Mouse (Mus musculus) telencephalon, adult 2 months (tissue): ENCODE measurements around the gene Neurl1a.
A peak's percentile ranks its signal among the peaks of the same experiment; 100 is the strongest.
"Not testable (repeated sequence)": the region's sequence is repeated elsewhere in the genome, so short reads cannot be mapped to it uniquely, and the experiment has no call there.

ENCODE experiments used
- DNase-seq: peaks from one replicate; pipeline ENCODE4 v3.0.0-alpha.2; 2011; ENCODE audit warnings: low read depth, low spot score

Neurl1a gene

GRCm38 (mm10) chr19:47178431-47179271 is at the start of gene Neurl1a:
Neurl1a (plus strand) TSS chr19:47178820.
- DNase-seq: no peak

GRCm38 (mm10) chr19:47128835-47129234 is 49.8 kb upstream of the Neurl1a start:
- no peak for DNase-seq

- DNase-seq: no peak
These were observed 48.0 kb upstream of the Neurl1a start for GRCm38 (mm10) chr19:47130551-47131125.

DNA sequence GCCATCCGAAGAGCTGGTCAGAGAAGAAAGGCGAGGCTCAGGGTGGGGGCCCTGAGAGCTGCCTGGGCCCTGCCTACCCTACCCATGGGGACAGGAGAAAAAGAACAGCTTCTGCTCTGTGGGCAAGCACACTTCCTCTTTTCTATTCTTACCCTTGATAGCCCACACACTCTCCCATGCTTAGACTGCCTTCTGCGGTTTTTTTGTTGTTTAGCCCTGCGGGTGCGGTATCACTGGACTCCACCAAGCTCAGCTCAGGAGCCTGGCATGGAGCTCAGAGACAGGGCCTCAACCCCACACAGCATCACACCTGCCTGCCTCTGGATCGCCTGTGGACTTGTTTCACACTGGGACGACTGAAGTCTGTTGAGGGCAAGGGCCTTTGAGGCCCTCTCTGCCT is 45.5 kb upstream of the Neurl1a start:
- no peak for DNase-seq

DNA sequence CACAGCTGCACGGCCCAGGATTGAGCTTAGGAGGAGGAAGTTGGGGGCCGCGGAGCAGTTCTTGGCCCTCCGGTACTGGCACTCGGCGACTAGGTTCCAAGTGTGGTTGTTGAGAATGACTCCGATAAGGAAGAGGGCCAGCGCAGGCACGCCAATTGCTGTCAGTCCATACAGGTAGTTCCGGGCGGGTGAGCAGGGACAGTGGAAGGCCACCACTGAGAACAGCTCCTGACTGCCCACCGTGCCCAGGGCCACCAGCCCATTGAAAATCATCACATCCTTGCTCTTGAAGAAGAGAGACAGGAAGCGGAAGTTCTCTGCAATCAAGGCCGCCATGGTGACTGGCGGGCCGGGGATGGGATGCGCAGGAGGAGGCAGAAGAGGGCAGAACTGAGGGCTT is 43.1 kb upstream of the Neurl1a start:
- DNase-seq: no peak

DNA sequence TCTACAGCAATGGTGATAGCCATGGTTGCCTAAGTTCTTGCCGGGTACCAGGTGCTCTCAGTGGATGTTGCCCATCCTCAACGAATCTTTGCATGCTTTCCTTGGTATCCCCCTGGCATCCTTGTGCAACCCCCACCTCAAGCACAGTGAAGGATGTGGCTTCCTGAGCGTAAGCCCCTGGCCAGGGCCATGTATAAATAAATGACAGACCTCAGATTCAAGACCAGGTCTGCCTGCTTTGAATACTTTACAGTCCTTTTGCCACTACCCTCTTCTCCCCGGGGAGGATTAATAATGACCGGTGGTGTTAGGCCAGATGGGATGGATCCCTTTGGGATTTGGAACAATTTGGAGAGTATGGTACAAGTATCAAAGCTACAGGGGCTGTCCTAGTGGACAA is 42.5 kb upstream of the Neurl1a start:
- DNase-seq: no peak

DNA sequence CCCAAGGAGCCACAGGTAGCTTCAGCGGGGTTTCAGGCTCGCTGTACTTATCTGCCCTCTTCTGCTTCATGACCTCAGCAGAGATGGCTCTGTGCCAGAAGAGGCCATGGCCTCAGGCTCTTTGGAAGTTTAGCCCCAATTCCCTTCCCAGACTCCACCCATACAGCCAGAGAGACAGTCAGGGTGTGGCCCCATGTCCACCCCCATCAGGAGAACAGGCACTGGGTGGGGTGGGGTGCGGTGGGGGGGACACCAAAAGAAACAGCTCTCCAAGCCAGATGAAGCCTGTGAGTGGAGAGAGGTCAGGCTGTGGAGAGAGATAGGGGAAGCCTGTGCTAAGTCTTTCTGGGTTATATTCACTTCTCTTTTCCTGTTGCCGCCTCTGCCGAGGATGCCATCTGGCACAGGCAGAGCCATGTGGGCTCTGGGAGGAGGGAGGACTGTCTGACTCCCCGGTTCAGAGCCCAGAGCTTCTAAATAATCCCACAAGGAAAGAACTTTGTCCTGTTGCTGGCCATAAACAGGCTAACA is 41.5 kb upstream of the Neurl1a start:
- peak; percentile 79 for DNase-seq

GRCm38 (mm10) chr19:47137771-47138421 is 40.7 kb upstream of the Neurl1a start, which contains the start of gene Calhm2:
Calhm2 (minus strand) TSS chr19:47138294.
- peak; percentile 78 for DNase-seq

DNA sequence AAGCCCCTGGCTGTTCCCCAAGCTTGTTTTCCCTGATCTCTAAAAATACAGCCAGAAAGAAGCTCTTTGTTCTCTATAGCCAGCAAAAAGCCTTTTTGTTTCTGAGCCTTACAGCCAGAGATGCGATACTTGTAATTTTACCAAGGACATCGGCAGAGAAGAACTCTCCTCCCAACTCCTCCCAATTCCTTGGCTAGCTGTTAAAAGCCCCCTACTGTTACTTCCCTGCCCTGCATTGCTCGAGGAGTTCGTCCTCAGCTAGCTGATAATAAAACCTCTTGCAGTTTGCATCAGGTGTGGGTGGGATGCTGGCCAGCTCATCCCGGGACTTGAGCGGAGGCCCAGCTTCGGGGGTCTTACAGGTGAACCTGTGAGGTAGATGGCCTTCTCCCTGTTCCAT is 39.0 kb upstream of the Neurl1a start:
- DNase-seq: not testable (repeated sequence)

DNA sequence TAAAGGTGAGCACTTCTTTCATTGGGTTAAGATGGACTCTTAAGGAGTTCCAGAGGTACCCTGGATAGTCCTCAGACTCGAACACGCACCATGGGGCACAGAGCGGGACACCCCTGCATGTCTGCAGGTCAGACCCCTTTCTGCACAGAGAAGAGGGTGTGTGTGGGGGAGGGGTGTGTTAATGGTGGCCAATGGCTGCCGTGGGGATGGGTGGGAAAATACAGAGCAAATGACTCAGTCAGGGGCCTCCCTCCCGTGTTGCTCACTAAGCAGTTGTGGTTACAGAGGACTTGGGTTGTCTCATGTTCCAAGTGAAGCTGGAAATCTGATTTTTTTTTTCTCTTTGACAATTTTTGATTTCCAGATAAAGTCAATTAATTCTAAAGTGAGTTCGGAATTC is 36.2 kb upstream of the Neurl1a start:
- DNase-seq: no peak

- no peak for DNase-seq
These were observed 34.5 kb upstream of the Neurl1a start, which contains the start of gene Calhm1 for GRCm38 (mm10) chr19:47144154-47144553. Calhm1 (minus strand) TSS chr19:47144254.

GRCm38 (mm10) chr19:47148267-47148847 is 30.3 kb upstream of the Neurl1a start:
- DNase-seq: no peak

DNA sequence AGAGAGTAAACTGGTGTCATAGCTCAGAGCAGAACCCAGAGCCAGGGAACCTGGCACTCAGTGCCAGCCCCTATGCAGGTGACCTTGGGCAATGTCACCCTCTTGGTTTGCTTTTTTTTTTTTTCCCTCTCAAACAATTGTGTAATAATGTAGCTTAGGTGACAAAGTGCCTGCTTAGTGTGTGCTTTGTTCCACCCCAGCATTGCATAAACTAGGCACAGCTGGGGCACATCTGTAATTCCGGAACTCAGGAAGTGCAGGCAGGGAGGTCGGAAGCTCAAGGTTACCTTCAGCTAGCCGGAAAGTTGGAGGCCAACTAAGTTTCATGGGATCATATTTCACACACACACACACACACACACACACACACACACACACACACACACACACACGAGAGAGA is 28.8 kb upstream of the Neurl1a start:
- no peak for DNase-seq

DNA sequence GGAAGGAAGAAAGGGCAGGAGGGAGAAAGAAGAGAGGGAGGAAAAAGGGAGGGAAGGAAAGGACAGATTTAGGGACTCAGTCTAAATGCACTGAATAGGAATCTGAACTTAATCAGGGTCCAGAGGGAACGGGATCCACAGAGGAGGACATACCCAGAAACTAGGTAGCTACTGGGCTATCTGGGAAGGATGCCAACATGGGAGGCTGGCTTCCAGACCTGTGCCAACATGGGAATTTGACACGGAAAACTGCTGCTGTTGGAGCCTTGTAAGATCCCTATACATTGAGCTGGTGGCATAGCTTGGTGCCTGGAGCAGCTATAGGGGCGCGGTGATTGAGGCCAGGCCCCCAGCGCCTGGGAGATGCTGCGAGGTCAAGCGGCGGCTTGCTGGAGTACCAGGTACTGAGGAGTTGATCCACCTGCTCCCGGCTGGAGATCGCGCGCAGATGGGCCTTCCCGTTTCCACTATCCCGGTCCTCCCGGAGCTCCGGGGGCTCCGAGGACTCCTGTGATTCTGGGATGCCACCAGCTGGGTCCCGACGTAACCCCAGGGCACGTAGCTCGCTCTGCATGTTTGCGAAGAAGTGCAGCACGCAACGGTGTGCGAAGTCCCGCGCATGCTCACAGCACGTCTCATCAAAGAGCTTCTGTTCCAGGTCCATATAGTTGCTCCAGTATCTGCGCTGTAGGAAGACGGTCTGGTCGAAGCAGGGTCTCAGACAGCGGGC is 27.1 kb upstream of the Neurl1a start:
- no peak for DNase-seq

DNA sequence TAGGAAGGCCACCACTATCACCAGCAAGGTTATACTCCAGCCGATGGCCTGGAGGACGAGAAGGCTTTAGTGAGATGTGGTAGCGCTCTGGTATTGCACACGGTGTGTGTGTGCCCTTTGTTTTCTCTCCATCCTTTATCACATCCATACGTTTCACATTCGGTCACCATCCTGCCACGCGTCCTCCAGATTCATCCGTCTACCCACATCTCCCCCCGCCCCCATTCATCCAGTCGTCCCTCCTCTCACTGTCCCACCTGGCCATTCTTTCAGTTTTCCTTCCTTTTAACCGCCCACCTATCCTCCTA is 26.6 kb upstream of the Neurl1a start:
- no peak for DNase-seq

DNA sequence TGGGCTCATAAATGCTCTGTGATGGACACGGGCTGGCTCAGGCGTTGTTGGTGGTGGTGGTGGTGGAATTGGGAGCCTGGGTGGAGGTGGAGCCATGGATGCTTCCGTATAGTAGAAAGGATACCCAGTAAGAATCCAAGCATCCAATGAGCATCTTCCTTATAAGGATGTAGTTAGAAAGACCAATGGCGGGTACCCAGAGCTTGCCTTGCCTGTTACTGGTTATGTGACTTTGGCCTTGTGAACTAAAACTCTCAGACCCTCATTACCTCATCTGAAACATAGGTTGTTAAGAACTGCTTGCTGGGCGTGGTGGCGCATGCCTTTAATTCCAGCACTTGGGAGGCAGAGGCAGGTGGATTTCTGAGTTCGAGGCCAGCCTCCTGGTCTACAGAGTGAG is 24.9 kb upstream of the Neurl1a start:
- no peak for DNase-seq

GRCm38 (mm10) chr19:47157664-47158063 is 21.0 kb upstream of the Neurl1a start, which contains the start of gene Calhm3:
Calhm3 (minus strand) TSS chr19:47157764.
- no peak for DNase-seq

DNA sequence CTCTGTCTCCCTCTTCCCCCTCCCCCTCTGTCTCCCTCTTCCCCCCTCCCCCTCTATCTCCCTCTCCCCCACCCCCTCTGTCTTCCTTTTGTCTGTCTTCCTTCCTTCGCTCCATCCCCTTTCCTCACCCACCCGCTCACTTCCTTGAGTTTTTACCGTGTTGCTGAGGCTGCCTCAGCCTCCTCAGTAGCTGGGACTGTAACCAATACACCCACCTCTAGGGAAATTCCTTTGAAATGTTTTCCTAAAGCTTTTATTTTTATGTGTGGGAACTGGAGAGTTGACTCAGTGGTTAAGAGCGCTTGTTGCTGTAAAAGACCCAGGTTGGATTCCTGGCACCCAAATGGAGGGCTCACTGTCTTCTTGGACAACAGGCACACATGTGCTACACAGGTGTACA is 17.0 kb upstream of the Neurl1a start:
- DNase-seq: no peak

- DNase-seq: no peak
These were observed 15.4 kb upstream of the Neurl1a start for GRCm38 (mm10) chr19:47163176-47163744.

- no peak for DNase-seq
These were observed 11.9 kb upstream of the Neurl1a start for GRCm38 (mm10) chr19:47166758-47167157.

- DNase-seq: no peak
These were observed 10.9 kb upstream of the Neurl1a start for GRCm38 (mm10) chr19:47167617-47168214.
